Mouse (Mus musculus) E14TG2a.4 (cell line): ENCODE results near the gene Slc9a3r1.

Experiments
- H3K27me3 ChIP-seq: 2 replicates; pipeline ENCODE4 v1.6.1; 2014; ENCODE audit warnings: low read length, control low read depth; ENCODE audit not compliant: insufficient read depth
- H3K36me3 ChIP-seq: 2 replicates; pipeline ENCODE4 v1.6.1; 2014; ENCODE audit warnings: low read length, control low read depth; ENCODE audit not compliant: insufficient read depth
- H3K4me1 ChIP-seq: replicated peaks from 2 replicates; pipeline ENCODE4 v1.6.1; 2014; ENCODE audit warnings: low read depth, low read length, control low read depth
- H3K4me3 ChIP-seq: replicated peaks from 2 replicates; pipeline ENCODE4 v1.5.1; 2014; ENCODE audit warnings: mild to moderate bottlenecking, low read length
- H3K9me3 ChIP-seq: 2 replicates; pipeline ENCODE4 v1.6.1; 2014; ENCODE audit warnings: low read length, control low read depth
- CTCF ChIP-seq: conservative IDR thresholded peaks from 2 replicates; pipeline ENCODE4 v1.5.1; 2014; ENCODE audit warnings: low read length
- NANOG ChIP-seq: IDR thresholded peaks from 2 replicates; pipeline ENCODE4 v1.6.1; 2014; ENCODE audit warnings: borderline replicate concordance, low read length, mixed read lengths
- POU5F1 ChIP-seq: IDR thresholded peaks from 2 replicates; pipeline ENCODE4 v1.6.1; 2014; ENCODE audit warnings: low read length, borderline replicate concordance

The Slc9a3r1 gene

DNA sequence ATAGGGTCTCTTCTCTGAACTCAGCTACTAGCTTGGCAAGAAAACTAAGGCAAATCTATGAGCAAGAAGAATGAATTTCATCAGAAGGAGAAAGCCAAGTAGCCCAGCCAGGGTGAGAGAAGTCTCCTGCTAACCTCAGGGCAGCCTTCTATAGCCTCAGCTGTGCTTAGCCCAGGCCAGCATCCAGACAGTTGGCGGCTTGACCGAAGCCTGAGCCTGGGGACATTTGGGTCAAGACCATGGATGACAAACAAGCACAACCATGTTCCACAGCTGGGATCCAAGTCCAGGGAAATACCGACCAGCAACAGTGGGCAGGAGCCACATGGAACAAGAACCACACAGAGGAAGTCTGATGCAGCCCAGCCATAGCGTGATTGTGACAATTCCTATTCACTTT lies 15.3 kb upstream of the Slc9a3r1 start:
- Histone ChIP-seq H3K36me3 (no peaks in the 10 kb centered on the region), H3K4me1 (peaks cover 33% of the 10 kb centered on the region), H3K27me3 (peaks cover 15% of the 10 kb centered on the region), H3K4me3 (no peak overlapping the region), H3K9me3 (no peaks in the 10 kb centered on the region)
- TF ChIP-seq NANOG (no peak), POU5F1 (no peak), CTCF (no peak)

- Histone ChIP-seq H3K9me3 (no peaks in the 10 kb centered on the region), H3K4me1 (peaks cover 45% of the 10 kb centered on the region), H3K4me3 (no peak overlapping the region), H3K27me3 (peaks cover 42% of the 10 kb centered on the region), H3K36me3 (no peaks in the 10 kb centered on the region)
- TF ChIP-seq NANOG (no peak), CTCF (no peak), POU5F1 (no peak)
These were observed 12.3 kb upstream of the Slc9a3r1 start for GRCm38 (mm10) chr11:115150741-115151254.

DNA sequence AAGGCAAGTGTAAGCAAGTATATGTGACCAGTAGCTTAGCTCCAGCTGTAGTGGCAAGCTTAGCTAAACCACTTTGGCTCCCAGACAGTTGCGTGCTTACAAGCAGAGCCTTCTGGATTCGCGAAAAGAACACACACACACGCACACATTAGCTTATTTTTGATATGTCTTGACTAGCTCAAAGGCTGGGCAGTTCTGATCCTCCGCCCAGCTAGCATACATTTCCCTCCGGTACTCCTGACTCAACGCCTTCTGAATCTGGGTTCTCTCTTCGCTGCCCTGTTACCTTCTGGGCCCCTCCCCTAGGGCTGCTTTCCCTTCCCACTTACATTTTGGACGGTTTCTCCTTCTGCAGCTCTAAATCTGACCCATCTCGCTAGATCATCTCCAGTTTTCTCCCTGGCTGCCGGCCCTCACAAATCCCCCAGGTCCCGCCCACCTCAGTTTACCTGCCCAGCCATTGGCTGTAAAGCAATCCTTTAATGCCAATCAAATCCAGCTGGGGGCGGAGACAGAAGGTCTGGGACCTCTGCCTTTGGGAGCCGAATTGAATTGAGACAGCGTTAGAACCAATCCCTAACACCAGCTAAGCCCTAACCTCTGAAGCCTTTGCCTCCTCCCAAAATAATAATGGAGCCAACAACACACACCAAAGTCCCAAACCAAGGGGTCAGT lies 11.2 kb upstream of the Slc9a3r1 start:
- Histone ChIP-seq H3K27me3 (peaks cover 53% of the 10 kb centered on the region), H3K4me1 (peaks cover 39% of the 10 kb centered on the region), H3K36me3 (no peaks in the 10 kb centered on the region), H3K4me3 (peak overlapping the region; percentile 76), H3K9me3 (no peaks in the 10 kb centered on the region)
- TF ChIP-seq CTCF (no peak), NANOG (no peak), POU5F1 (no peak)

GRCm38 (mm10) chr11:115153088-115153487 lies 10.1 kb upstream of the Slc9a3r1 start:
- Histone ChIP-seq H3K27me3 (peaks cover 65% of the 10 kb centered on the region), H3K4me3 (peak overlapping the region; percentile 78), H3K9me3 (no peaks in the 10 kb centered on the region), H3K4me1 (peaks cover 34% of the 10 kb centered on the region), H3K36me3 (no peaks in the 10 kb centered on the region)
- no peak for TF ChIP-seq NANOG
- TF ChIP-seq CTCF, result no peak
- TF ChIP-seq POU5F1, result no peak

DNA sequence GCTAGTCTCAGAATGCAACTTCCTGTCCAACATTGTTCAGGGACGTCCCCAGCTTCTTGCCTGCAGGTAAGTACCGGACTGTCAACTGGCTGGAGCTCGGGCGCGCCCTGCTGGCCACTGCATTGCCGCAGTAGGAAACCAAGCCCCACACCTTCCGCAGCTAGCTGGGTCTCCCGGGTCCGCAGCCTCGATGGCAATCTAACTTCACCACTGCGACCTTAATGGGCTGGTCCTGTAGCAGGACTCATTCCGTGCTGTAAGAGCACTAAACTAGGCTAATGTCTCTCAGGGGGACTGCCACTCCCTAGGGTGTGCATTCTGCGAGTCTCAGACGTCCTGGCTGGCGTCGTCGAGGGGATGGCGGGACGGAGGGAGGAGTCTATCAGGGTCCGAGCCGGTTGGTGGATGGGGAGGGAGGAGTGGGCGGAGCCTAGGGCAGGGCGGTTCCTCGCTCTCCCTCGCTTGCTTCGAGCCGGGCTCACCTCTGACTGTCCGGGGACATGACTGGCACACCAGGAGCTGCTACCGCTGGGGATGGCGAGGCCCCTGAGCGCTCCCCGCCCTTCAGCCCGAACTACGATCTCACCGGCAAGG lies 9.3 kb upstream of the Slc9a3r1 start:
- peak overlapping the region; percentile 78 for H3K4me3 ChIP-seq
- H3K27me3 ChIP-seq, result peaks cover 70% of the 10 kb centered on the region
- no peaks in the 10 kb centered on the region for H3K36me3 ChIP-seq
- no peak for TF ChIP-seq POU5F1
- peak; percentile 45 for TF ChIP-seq CTCF
- TF ChIP-seq NANOG, result no peak
- no peaks in the 10 kb centered on the region for H3K9me3 ChIP-seq
- H3K4me1 ChIP-seq, result peaks cover 34% of the 10 kb centered on the region

GRCm38 (mm10) chr11:115155053-115155634 lies 8.0 kb upstream of the Slc9a3r1 start:
- H3K9me3 ChIP-seq, result no peaks in the 10 kb centered on the region
- H3K27me3 ChIP-seq, result peaks cover 78% of the 10 kb centered on the region
- TF ChIP-seq POU5F1 (no peak), CTCF (no peak), NANOG (no peak)
- no peak overlapping the region for H3K4me3 ChIP-seq
- peaks cover 41% of the 10 kb centered on the region for H3K4me1 ChIP-seq
- no peaks in the 10 kb centered on the region for H3K36me3 ChIP-seq

DNA sequence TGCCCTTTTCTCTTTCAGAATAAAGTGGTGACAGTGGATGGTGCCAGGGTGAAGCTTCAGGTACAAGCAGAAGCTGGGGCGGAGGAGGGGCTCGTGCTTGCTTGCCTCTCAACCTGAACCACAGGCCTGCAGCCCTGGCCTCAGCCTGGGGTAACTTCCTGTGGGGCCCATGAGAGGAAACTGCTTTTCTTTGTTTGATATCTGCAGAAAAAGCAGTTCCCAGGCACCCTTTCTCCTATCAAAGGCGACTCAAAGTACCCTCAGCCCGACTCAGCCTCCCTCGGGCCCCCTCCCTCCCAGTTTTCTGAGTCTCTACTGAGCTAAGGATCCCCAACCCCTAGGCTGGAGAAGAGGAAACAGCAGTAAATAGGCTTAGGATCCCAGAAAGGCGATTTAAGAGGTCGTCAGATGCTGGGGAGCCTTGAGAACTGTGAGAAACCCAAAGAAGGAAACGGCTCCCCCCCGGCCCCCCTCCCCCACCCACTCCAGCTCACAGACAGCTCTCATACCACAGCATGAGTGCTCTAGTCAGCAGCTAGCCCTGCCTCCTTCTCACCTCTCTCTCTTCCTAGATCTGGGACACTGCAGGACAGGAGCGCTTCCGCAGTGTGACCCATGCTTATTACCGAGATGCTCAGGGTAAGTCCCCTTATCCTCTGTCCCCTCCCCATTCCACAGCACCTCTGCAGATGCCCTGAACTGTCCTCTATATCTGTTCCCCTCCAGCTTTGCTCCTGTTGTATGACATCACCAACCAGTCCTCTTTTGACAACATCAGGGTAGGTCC lies 5.0 kb upstream of the Slc9a3r1 start:
- no peaks in the 10 kb centered on the region for H3K36me3 ChIP-seq
- H3K4me3 ChIP-seq, result no peak overlapping the region
- peaks cover 76% of the 10 kb centered on the region for H3K27me3 ChIP-seq
- H3K4me1 ChIP-seq, result peaks cover 52% of the 10 kb centered on the region
- H3K9me3 ChIP-seq, result no peaks in the 10 kb centered on the region
- no peak for TF ChIP-seq NANOG
- TF ChIP-seq CTCF, result no peak
- TF ChIP-seq POU5F1, result no peak

DNA sequence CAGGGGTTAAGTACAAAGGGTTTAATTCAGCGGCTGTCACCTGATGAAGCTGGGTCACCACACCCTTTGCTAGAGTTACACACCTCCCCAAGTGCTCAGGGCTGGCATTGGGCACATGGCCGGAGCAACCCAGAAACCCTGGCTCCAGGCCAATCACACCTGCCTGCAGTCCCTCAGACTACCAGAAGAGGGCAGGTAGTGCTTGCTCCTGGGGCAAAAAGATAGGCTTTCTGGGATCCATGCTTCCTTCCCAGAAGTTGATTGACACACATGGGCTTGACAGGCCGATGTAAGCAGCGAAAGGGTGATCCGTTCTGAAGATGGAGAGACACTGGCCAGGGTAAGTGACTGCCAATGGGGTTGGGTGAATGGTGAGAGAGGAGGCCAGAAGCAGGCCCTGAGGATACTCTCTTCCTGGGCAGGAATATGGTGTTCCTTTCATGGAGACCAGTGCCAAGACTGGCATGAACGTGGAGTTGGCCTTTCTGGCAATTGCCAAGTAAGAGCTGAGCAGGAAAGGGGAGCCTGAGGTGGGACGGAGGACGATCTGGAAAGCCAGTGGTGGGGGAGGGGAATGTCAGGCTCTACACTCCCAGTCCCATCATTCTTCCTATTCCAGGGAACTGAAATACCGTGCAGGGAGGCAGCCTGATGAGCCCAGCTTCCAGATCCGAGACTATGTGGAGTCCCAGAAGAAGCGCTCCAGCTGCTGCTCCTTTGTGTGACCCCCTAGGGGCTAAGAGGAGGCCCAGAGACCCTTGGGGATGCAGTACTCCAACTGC lies 2.9 kb upstream of the Slc9a3r1 start:
- Histone ChIP-seq H3K4me3 (no peak overlapping the region), H3K4me1 (peaks cover 44% of the 10 kb centered on the region), H3K27me3 (peaks cover 68% of the 10 kb centered on the region), H3K36me3 (no peaks in the 10 kb centered on the region), H3K9me3 (no peaks in the 10 kb centered on the region)
- TF ChIP-seq CTCF (peak; percentile 92), NANOG (no peak), POU5F1 (no peak)
